Mouse (Mus musculus) adrenal gland, postnatal 36 days (tissue): Measurements from ENCODE around the gene AL732309.1. TPM values are rescaled to one million over a fixed set of nuclear protein-coding genes. Genes with fewer than 3 reads are reported as not detected.
"Not testable (repeated sequence)": the region's sequence is repeated elsewhere in the genome, so short reads cannot be mapped to it uniquely, and the experiment has no call there.

Experiments
- DNase-seq, 2 experiments: peaks; one replicate each; pipeline ENCODE4 v3.0.0; 2021; ENCODE audit warnings: mixed read lengths in 1 of 2
- total RNA-seq, 2 experiments: library from RNA; stranded (reverse); gene quantifications; 2 replicates each; pipeline ENCODE4 v1.2.3; 2021

AL732309.1 gene
- total RNA-seq, 2 experiments from 2014 or later: 4.1 to 4.8 TPM

- no peak for DNase-seq
Observed at GRCm38 (mm10) chr2:25267746-25268309, 21.2 kb upstream of the AL732309.1 start.

GRCm38 (mm10) chr2:25267241-25267640 is 20.6 kb upstream of the AL732309.1 start:
- no peak for DNase-seq

GRCm38 (mm10) chr2:25266720-25267119 is 20.1 kb upstream of the AL732309.1 start:
- DNase-seq: no peak

- DNase-seq: no peak
Observed at GRCm38 (mm10) chr2:25265897-25266656, 19.4 kb upstream of the AL732309.1 start.

- DNase-seq: no peak
Observed at GRCm38 (mm10) chr2:25264851-25265250, 18.2 kb upstream of the AL732309.1 start.

- no peak for DNase-seq
Observed at GRCm38 (mm10) chr2:25264286-25264660, 17.6 kb upstream of the AL732309.1 start.

GRCm38 (mm10) chr2:25263623-25264285 is 17.1 kb upstream of the AL732309.1 start:
- DNase-seq: no peak

GRCm38 (mm10) chr2:25262795-25263622 is 16.3 kb upstream of the AL732309.1 start:
- peak; percentile 51 for DNase-seq

GRCm38 (mm10) chr2:25262291-25262767 is 15.7 kb upstream of the AL732309.1 start, which contains the start of gene Tprn:
Gene Tprn (plus strand): TSS chr2:25262618.
- DNase-seq: peak; percentile 98

- no peak for DNase-seq
Observed at GRCm38 (mm10) chr2:25261870-25262269, 15.2 kb upstream of the AL732309.1 start.

- no peak for DNase-seq
Observed at GRCm38 (mm10) chr2:25258887-25259286, 12.2 kb upstream of the AL732309.1 start.

- not testable (repeated sequence) for DNase-seq
Observed at GRCm38 (mm10) chr2:25257250-25257649, 10.6 kb upstream of the AL732309.1 start.

- peak; percentile 36 to 56 for DNase-seq
Observed at GRCm38 (mm10) chr2:25256443-25257109, 9.9 kb upstream of the AL732309.1 start.

GRCm38 (mm10) chr2:25255284-25255779 is 8.7 kb upstream of the AL732309.1 start, which contains the start of gene Tmem203:
Gene Tmem203 (plus strand): TSS chr2:25255439.
- peak; percentile 92 to 93 for DNase-seq

- DNase-seq: peak; percentile 30 to 36
Observed at GRCm38 (mm10) chr2:25252331-25252730, 5.7 kb upstream of the AL732309.1 start.

- DNase-seq: no peak
Observed at GRCm38 (mm10) chr2:25244144-25244543, 2.5 kb downstream of the AL732309.1 start.

GRCm38 (mm10) chr2:25243342-25243741 is 3.3 kb downstream of the AL732309.1 start:
- no peak for DNase-seq

- DNase-seq: peak in 1 of 2 experiments; percentile 25
Observed at GRCm38 (mm10) chr2:25242101-25242506, 4.6 kb downstream of the AL732309.1 start, which contains the start of the genes Rnf208 and Cysrt1. Gene Rnf208 (plus strand): TSS chr2:25242255. Gene Cysrt1 (minus strand): TSS chr2:25242452.

- no peak for DNase-seq
Observed at GRCm38 (mm10) chr2:25241438-25241775, 5.3 kb downstream of the AL732309.1 start.

- DNase-seq: peak; percentile 83 to 86
Observed at GRCm38 (mm10) chr2:25240723-25241437, 5.8 kb downstream of the AL732309.1 start.
